Mouse (Mus musculus) neural tube, embryonic 11.5 days (tissue): Measurements from ENCODE around the gene Glod4. TPM values are rescaled to one million over a fixed set of nuclear protein-coding genes. Genes with fewer than 3 reads are reported as not detected.

Experiments used
- ATAC-seq: fragments of 200-750 bp; cut with Nextera tagmentation; 2 replicates; pipeline ENCODE4 v1.8.0; 2017; ENCODE audit warnings: moderate number of reproducible peaks, mild to moderate bottlenecking, moderate TSS enrichment, moderate library complexity; ENCODE audit not compliant: insufficient read depth, low FRiP score, low TSS enrichment
- DNase-seq: peaks from one replicate; pipeline ENCODE4 v3.0.0-alpha.2; 2015; ENCODE audit warnings: low spot score
- H3K27ac ChIP-seq: fragments of 300-500 bp; sonication (generic); 2 replicates; pipeline ENCODE4 v1.5.1; 2014; ENCODE audit warnings: low read depth, mild to moderate bottlenecking, low read length
- H3K27me3 ChIP-seq: fragments of 300-500 bp; sonication (generic); 2 replicates; pipeline ENCODE4 v1.6.1; 2014; ENCODE audit warnings: mild to moderate bottlenecking, low read length, mixed read lengths; ENCODE audit not compliant: control insufficient read depth, insufficient read depth
- H3K36me3 ChIP-seq: fragments of 300-500 bp; sonication (generic); 2 replicates; pipeline ENCODE4 v1.6.1; 2014; ENCODE audit warnings: mild to moderate bottlenecking, low read length, moderate library complexity, mixed read lengths; ENCODE audit not compliant: control insufficient read depth, insufficient read depth
- H3K4me1 ChIP-seq: fragments of 300-500 bp; sonication (generic); 2 replicates; pipeline ENCODE4 v1.6.1; 2014; ENCODE audit warnings: low read length, mixed read lengths; ENCODE audit not compliant: control insufficient read depth, insufficient read depth
- H3K4me2 ChIP-seq: fragments of 300-500 bp; sonication (generic); 2 replicates; pipeline ENCODE4 v1.6.1; 2014; ENCODE audit warnings: low read depth, mild to moderate bottlenecking, moderate library complexity
- H3K4me3 ChIP-seq: fragments of 300-500 bp; sonication (generic); 2 replicates; pipeline ENCODE4 v1.5.1; 2014; ENCODE audit warnings: low read depth, low read length
- H3K9ac ChIP-seq: fragments of 300-500 bp; sonication (generic); 2 replicates; pipeline ENCODE4 v1.6.1; 2014; ENCODE audit warnings: mild to moderate bottlenecking, low read length
- H3K9me3 ChIP-seq: fragments of 300-500 bp; sonication (generic); 2 replicates; pipeline ENCODE4 v1.6.1; 2016; ENCODE audit warnings: low read length; ENCODE audit not compliant: control insufficient read depth
- WGBS: fragments of 180-500 bp; shearing (Covaris S2); extraction: QIAGEN DNeasy Blood & Tissue Kit; methylation state at CpG from one replicate; pipeline ENCODE4 v1.1.7; 2014; 5-methylcytosine and 5-hydroxymethylcytosine counted together
- polyA plus RNA-seq: library from polyadenylated mRNA; unstranded; fragments of >200 nt; fragmentation: Nextera tagmentation; extraction: Ambion mirVana; gene quantifications from 2 replicates; pipeline ENCODE4 v1.2.1, GENCODE M21; 2014

The Glod4 gene
- polyA plus RNA-seq, 1 experiment from 2014 or later = 116 TPM

DNA sequence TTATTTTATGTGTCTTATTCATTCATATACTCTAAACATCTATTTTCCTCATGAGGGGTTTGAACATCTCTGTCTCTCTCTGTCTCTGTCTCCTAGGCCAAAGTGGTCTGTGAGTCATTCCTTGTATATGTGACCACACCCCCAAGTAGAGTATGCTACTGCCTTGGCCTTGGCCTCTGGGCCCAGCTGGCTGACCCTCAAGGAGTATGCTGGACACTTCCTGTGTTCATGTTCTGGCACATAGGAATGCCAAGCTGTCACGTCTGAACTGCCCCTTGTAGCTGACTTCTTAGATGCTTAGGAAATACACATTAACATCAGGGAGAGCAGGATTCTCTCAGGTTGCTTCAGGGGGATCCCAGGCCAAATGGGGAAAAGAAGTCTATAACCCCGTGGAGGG is 163.2 kb downstream of the Glod4 start:
- no peaks in the 10 kb centered on the region; the same call in 1 of the 2 replicates for H3K36me3 ChIP-seq
- no peaks in the 10 kb centered on the region for H3K4me1 ChIP-seq
- no peaks in the 10 kb centered on the region for H3K27me3 ChIP-seq

DNA sequence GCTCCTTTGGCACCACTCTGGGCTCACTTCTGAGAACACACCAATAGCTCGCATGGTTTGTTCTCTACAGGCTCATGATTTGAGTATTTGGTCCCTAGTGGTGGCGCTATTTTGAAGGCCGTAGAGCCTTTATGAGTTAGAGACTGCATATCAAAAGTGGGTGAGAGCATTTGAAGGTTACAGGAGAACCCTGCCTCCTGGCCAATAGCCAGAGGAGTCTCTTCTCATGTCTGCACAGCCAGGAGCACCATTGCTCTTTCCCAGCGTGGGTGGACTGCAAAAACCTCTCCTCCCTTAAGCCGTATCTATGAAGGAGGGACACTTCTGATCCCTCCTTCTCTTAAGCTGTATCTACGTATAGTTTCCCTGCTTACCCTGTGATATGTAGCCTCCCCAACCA is 166.2 kb downstream of the Glod4 start:
- no peaks in the 10 kb centered on the region for H3K4me1 ChIP-seq
- no peak overlapping the region for H3K9ac ChIP-seq
- no peak for ATAC-seq
- no peak overlapping the region for H3K4me3 ChIP-seq
- DNase-seq = no peak
- no peak overlapping the region for H3K27ac ChIP-seq
- H3K36me3 ChIP-seq = no peaks in the 10 kb centered on the region; the same call in 1 of the 2 replicates
- no peaks in the 10 kb centered on the region for H3K9me3 ChIP-seq
- WGBS = 94% methylated on average over 6 of the region's 6 CpGs
- H3K4me2 ChIP-seq = no peak overlapping the region
- no peaks in the 10 kb centered on the region for H3K27me3 ChIP-seq

More for the DNA sequence above, 163.2 kb downstream of the Glod4 start:
- no peak for DNase-seq
- H3K9ac ChIP-seq = no peak overlapping the region
- H3K4me2 ChIP-seq = no peak overlapping the region
- H3K9me3 ChIP-seq = no peaks in the 10 kb centered on the region
- no peak overlapping the region for H3K27ac ChIP-seq
- no peak for ATAC-seq
- no peak overlapping the region for H3K4me3 ChIP-seq
- 74% methylated on average over 2 of the region's 2 CpGs for WGBS

DNA sequence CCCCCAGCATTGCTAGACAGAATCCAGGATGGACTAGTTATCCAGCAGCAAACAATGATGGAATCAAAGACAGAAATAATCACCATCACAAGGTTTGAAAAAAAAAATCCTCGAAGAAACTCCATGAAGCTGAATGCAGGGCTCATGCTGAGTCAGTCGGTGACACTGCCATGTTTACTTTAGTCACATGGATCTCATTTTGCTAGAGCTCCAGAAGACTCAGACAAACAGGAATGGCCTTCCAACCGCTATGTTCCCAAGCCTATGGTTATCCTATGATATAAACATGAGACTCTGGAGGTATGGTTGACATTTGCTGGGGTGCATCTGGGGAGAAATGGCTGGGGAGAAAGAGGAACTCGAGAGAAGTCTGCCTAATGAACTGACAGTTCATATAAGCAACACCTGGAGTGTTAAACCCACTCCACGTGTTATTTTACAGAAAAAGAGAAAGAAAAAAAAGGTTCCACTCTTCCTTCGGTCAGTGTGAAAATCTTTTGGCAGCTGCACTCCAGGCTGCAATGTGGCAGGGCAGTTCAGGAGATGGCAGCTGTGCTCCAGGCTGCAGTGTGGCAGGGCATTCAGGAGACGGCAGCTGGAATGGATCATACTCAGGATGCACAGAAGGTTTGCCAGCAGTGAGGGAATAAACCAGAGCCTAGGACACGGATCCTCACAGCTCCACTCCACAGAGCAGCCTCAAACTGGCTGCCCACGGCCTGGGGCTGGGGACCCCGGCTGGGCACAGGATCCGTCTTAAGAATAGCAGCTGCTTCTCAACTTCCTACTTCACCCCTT is 169.0 kb downstream of the Glod4 start:
- Histone ChIP-seq H3K27ac (no peak overlapping the region), H3K27me3 (no peaks in the 10 kb centered on the region), H3K36me3 (no peaks in the 10 kb centered on the region; the same call in 1 of the 2 replicates), H3K9ac (no peak overlapping the region), H3K4me3 (no peak overlapping the region), H3K4me2 (no peak overlapping the region), H3K4me1 (no peaks in the 10 kb centered on the region), H3K9me3 (no peaks in the 10 kb centered on the region)
- ATAC-seq (no peak), DNase-seq (no peak)
- WGBS = 64% methylated on average over 11 of the region's 11 CpGs

Other genes starting within 250 kb of the Glod4 start
- not detected in 2 replicates for gene 1700016K19Rik, start 243.8 kb downstream of the Glod4 start, polyA plus RNA-seq
- 22.9 and 24.3 TPM in 2 replicates for gene Rflnb, start 215.9 kb downstream of the Glod4 start, polyA plus RNA-seq
- 50.1 and 50.8 TPM in 2 replicates for gene Vps53, start 64.1 kb downstream of the Glod4 start, polyA plus RNA-seq
- 37.2 and 40.1 TPM in 2 replicates for gene Fam57a, start 64.1 kb downstream of the Glod4 start, polyA plus RNA-seq
- gene Dbil5, start 26.1 kb downstream of the Glod4 start, polyA plus RNA-seq = 0.46 TPM in 1 of 2 replicates, not detected in the other
- 37.9 and 43.6 TPM in 2 replicates for gene Gemin4, start 26.1 kb downstream of the Glod4 start, polyA plus RNA-seq
- 18.6 and 18.8 TPM in 2 replicates for gene Mrm3, start within 50 bp of the Glod4 start, polyA plus RNA-seq
- 55.3 and 57.7 TPM in 2 replicates for gene Nxn, start 155.4 kb upstream of the Glod4 start, polyA plus RNA-seq
- gene Timm22, start 163.2 kb upstream of the Glod4 start, polyA plus RNA-seq = 124 and 136 TPM in 2 replicates